Mouse (Mus musculus) ES-Bruce4 (cell line): ENCODE results near the gene Neo1.

ENCODE experiments used
- CTCF ChIP-seq: IDR thresholded peaks from one replicate; pipeline ENCODE4 v1.8.1; 2011; ENCODE audit warnings: low read depth, low read length
- EP300 ChIP-seq: IDR thresholded peaks from 2 replicates; pipeline ENCODE4 v1.6.1; 2011; ENCODE audit warnings: low read depth, low read length; ENCODE audit not compliant: insufficient read depth
- POLR2A ChIP-seq: IDR thresholded peaks from one replicate; pipeline ENCODE4 v1.8.1; 2011; ENCODE audit warnings: low read length; ENCODE audit not compliant: insufficient read depth

GRCm38 (mm10) chr9:59075632-59076031, 39.4 kb upstream of the Neo1 start:
- TF ChIP-seq EP300 (no peak), CTCF (no peak), POLR2A (no peak)
